Mouse (Mus musculus) adrenal gland, postnatal 14 days (tissue): ENCODE data around the gene Igsf1. TPM values are rescaled to one million over a fixed set of nuclear protein-coding genes. Genes with fewer than 3 reads are reported as not detected.

Experiments used
- DNase-seq: peaks from one replicate; pipeline ENCODE4 v3.0.0; 2021; ENCODE audit warnings: mixed read lengths
- long read RNA-seq, 2 experiments: library from polyadenylated mRNA; stranded (forward); transcript quantifications; one replicate each; pipeline ENCODE4 v2.0.0; 2021
- total RNA-seq: library from RNA; stranded (reverse); gene quantifications from 2 replicates; pipeline ENCODE4 v1.2.3, GENCODE M21; 2021

Igsf1 gene
- 1.6 and 1.8 TPM in 2 replicates for total RNA-seq
- long read RNA-seq, experiment 1 = 0 reads
- long read RNA-seq, experiment 2, partial matches to known transcripts = 1 of 1 reads
- long read RNA-seq, experiment 2, other reads (novel, unspliced or antisense) = 0 of 1 reads

DNA sequence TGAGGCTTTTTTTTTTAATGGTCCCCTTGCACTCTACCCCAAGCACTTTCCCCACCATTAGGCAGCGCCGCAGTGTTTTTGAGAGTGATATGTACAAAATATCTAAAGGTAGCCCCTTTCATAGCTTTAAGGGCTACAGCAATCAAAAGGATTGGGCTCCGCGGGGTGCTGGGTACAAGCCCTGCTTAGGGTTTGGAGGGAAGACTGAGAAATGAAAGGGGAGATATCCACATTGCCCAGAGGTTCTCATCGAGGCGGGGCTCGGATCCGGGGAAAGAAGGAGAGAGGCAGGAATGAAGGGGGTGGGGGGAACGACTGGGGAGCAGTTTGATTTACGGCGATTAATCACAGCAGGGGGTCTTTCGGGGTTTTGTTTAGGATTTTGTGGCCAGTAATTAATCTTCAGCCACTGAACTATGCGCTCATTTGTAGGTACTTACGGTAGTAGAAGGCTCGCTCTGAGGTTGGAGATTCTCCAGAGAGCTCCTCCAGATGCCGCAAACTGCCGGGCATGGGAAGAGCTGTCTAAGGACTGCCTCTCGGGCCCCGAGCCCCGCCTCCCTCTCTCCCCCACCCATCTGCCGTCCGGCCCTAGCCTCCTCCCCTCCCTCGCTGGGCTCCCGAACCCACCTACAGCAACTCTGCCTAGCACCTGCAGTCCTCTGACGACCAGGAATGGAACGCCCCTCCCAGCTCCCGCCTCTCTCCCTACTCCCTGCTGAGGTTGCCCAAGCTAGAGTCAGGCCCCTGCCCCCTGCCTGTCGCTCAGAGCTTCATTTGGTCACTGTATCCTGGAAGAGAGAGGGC lies at the start of gene Igsf1:
Gene Igsf1 (minus strand): TSS at position 537 of the 807 bp plus-strand sequence.
- DNase-seq = peak; percentile 30

DNA sequence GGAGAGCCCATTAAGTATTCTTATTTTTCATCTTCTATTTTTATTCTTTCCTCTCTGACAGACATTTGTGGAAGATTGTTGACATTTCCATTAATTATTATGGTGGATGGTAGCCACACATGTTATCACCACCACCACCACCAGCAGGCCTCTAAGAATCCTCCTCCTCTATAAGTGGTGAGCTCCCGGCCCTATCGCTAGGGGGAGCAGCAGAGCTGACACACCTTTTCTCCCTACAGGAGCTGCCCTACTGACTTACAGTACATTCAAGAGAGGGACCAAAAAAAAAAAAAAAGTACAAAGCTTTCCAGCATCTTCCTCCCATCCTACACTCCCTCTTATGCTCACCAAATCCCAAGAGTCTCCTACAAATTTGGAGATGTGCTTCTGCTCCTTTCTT lies 26.7 kb downstream of the Igsf1 start:
- DNase-seq = peak; percentile 24

DNA sequence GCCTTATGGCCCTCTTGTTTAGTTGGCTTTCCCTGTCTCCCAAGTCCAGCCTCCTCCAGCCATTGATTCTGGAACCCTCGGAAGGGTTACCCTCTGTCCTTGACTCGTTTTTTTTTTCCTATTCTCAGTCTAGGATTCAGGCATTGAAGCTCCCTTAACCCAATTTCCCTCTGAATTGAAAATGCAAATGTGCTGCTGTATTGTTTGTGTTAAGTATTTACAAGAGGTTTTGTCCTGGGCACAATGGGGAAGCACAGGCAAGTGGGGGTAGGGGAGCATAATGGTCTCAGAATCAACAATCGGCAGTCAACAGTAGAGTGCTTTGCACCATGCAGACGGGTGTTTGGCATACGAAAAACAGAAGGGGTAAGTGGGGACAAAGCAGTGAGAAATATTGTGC lies 52.4 kb downstream of the Igsf1 start:
- no peak for DNase-seq

DNA sequence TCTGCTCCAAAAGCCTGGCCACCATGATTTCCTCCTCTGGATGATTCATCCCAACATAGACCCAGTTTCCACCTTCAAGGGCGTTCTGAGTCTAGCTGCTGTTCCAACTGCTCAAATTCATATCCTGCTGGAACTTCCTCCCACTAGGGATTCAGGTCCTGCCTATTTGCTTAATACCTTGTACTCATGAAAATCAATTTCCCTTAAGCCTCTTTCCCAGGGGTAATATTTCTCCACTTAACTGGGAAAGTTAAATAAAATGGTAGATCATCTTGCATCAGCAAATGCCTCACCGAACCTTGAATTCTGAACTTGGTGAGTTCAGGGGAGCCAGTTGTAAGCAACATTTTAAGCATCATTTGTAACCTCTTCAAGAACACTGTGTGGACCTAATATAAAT lies 62.6 kb downstream of the Igsf1 start, which contains the start of gene Olfr1321:
Gene Olfr1321 (minus strand): TSS at position 101 of the 400 bp plus-strand sequence.
- DNase-seq = no peak

Other genes with a start within 250 kb of the Igsf1 start
- gene Olfr1320, start 125.4 kb downstream of the Igsf1 start, total RNA-seq = not detected in 2 replicates
- not detected in 2 replicates for gene Olfr1321, start 62.7 kb downstream of the Igsf1 start, total RNA-seq
- gene Olfr1322, start 93.7 kb upstream of the Igsf1 start, total RNA-seq = not detected in 2 replicates
- gene Olfr1323, start 221.6 kb upstream of the Igsf1 start, total RNA-seq = not detected in 2 replicates